Mouse (Mus musculus): ENCODE data around the gene Ankrd26.

DNA sequence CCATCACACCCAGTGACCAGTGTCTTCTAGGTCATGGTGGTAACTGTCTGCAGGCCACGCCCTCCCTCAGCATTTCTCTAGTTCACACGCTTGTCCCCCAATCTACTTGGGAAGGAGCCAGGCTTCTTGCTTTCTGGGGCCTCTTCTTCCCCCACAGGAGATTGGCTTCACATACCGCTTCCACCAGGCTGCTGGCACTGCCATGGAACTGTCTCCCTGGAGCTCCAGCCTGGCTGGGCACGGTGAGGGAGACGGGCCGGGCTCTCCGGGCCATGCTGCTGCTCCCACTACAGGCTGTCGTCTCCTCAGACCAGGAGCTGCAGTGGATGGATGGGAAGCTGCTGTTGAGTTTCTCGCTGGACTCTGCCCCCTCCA is 33.6 kb upstream of the Ankrd26 start:
- TF ChIP-seq CTCF (IDR thresholded peaks at IDR 0.05) (no peak), EP300 (IDR thresholded peaks at IDR 0.05) (no peak)
